Mouse (Mus musculus) liver, embryonic 12.5 days (tissue): ENCODE data around the gene Zfp13. TPM values are rescaled to one million over a fixed set of nuclear protein-coding genes. Genes with fewer than 3 reads are reported as not detected.
"Not testable (repeated sequence)": the region's sequence is repeated elsewhere in the genome, so short reads cannot be mapped to it uniquely, and the experiment has no call there.

Experiments used
- ATAC-seq: fragments of 200-750 bp; cut with Nextera tagmentation; 2 replicates; pipeline ENCODE4 v1.8.0; 2017; ENCODE audit warnings: moderate number of reproducible peaks, mild to moderate bottlenecking, moderate library complexity
- H3K27ac ChIP-seq: fragments of 300-500 bp; sonication (generic); 2 replicates; pipeline ENCODE4 v1.5.1; 2016; ENCODE audit warnings: mild to moderate bottlenecking
- H3K27me3 ChIP-seq: fragments of 300-500 bp; sonication (generic); replicated peaks from 2 replicates; pipeline ENCODE4 v1.6.1; 2016; ENCODE audit warnings: mild to moderate bottlenecking, moderate library complexity
- H3K36me3 ChIP-seq: fragments of 300-500 bp; sonication (generic); 2 replicates; pipeline ENCODE4 v1.6.1; 2016; ENCODE audit warnings: mild to moderate bottlenecking, moderate library complexity
- H3K4me1 ChIP-seq: fragments of 300-500 bp; sonication (generic); 2 replicates; pipeline ENCODE4 v1.6.1; 2016
- H3K4me2 ChIP-seq: fragments of 300-500 bp; sonication (generic); 2 replicates; pipeline ENCODE4 v1.6.1; 2016; ENCODE audit warnings: mild to moderate bottlenecking, moderate library complexity
- H3K4me3 ChIP-seq: fragments of 300-500 bp; sonication (generic); 2 replicates; pipeline ENCODE4 v1.5.1; 2016; ENCODE audit warnings: mild to moderate bottlenecking, moderate library complexity
- H3K9ac ChIP-seq: fragments of 300-500 bp; sonication (generic); 2 replicates; pipeline ENCODE4 v1.6.1; 2016; ENCODE audit warnings: mild to moderate bottlenecking, moderate library complexity
- H3K9me3 ChIP-seq: fragments of 300-500 bp; sonication (generic); replicated peaks from 2 replicates; pipeline ENCODE4 v1.6.1; 2016; ENCODE audit warnings: mild to moderate bottlenecking, moderate library complexity
- WGBS: fragments of 180-500 bp; shearing (Covaris S2); methylation state at CpG from one replicate; pipeline ENCODE4 v1.1.7; 2016; ENCODE audit not compliant: insufficient replicate concordance; 5-methylcytosine and 5-hydroxymethylcytosine counted together
- polyA plus RNA-seq: library from polyadenylated mRNA; unstranded; fragments of >200 nt; fragmentation: Nextera tagmentation; extraction: Ambion mirVana; gene quantifications from 2 replicates; pipeline ENCODE4 v1.2.1, GENCODE M21; 2016

Gene Zfp13
- polyA plus RNA-seq, 1 experiment from 2014 or later: 2.9 TPM

DNA sequence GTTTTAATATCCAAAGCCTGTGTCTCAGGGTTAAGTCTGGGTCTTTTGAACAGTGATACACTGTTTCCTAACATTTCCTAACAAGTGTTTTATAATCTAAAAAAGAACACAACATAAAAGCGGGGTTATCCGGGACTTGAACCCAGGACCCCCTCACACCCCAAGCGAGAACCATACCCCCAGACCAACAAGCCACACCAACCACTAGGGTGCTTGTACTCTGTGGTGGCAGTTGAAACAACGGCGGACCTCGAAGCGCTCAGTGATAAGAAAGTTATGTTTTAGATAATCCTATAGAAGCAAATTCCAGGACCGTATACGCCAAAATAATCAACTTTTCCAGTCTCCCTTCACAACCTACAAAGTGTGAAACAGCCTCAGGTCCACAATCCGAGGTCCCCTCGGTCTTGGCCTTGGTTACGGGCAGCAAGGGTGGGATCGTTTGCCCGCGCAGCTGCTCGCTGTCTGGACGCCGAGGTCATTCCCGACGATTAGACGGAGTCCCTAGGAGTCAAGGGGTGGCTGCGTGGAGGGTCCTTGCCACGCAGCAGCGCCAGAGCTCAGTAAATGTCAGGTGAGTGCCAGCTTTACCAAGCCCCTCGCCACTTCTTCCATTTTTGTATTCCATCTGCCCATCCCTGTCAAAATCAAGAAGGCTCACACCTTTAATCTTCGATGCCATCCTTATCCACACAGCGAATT, 61.6 kb downstream of the Zfp13 start:
- H3K27ac ChIP-seq: no peak overlapping the region
- peaks cover 10% of the 10 kb centered on the region; the same call in 1 of the 2 replicates for H3K27me3 ChIP-seq
- H3K4me3 ChIP-seq: peak overlapping the region; percentile 59
- H3K4me1 ChIP-seq: peaks cover 61% of the 10 kb centered on the region
- 4% methylated on average over 27 of the region's 27 CpGs for WGBS
- H3K9me3 ChIP-seq: no peaks in the 10 kb centered on the region
- no peak for ATAC-seq
- peak overlapping the region; percentile 93 for H3K4me2 ChIP-seq
- peak overlapping the region; percentile 65 for H3K9ac ChIP-seq
- H3K36me3 ChIP-seq: no peaks in the 10 kb centered on the region

- Histone ChIP-seq H3K4me3 (peak overlapping the region; percentile 42), H3K4me1 (peaks cover 38% of the 10 kb centered on the region), H3K4me2 (peak overlapping the region; percentile 63), H3K9ac (0 out of 2 replicates have a peak overlapping the region, but pooled peaks have one; percentile 46)
- H3K9me3 ChIP-seq, H3K36me3 ChIP-seq, H3K27ac ChIP-seq, H3K27me3 ChIP-seq: not testable (repeated sequence)
- peak; percentile 81 for ATAC-seq
- WGBS: under 1% methylated on average over 18 of the region's 29 CpGs
These were observed 64.1 kb downstream of the Zfp13 start for GRCm38 (mm10) chr17:23535046-23535788.

GRCm38 (mm10) chr17:23533591-23534490, 65.4 kb downstream of the Zfp13 start:
- H3K9me3 ChIP-seq, H3K27ac ChIP-seq, H3K27me3 ChIP-seq, H3K36me3 ChIP-seq: not testable (repeated sequence)
- Histone ChIP-seq H3K9ac (peak overlapping the region; percentile 46; the same call in 1 of the 2 replicates), H3K4me3 (peak overlapping the region; percentile 42), H3K4me1 (peaks cover 32% of the 10 kb centered on the region), H3K4me2 (peak overlapping the region; percentile 63)
- peak; percentile 75 for ATAC-seq
- WGBS: 7% methylated on average over 11 of the region's 23 CpGs

GRCm38 (mm10) chr17:23531408-23531807, 67.9 kb downstream of the Zfp13 start:
- H3K4me2 ChIP-seq, H3K36me3 ChIP-seq, H3K27me3 ChIP-seq, H3K9me3 ChIP-seq, ATAC-seq, H3K9ac ChIP-seq, H3K4me3 ChIP-seq, H3K27ac ChIP-seq: not testable (repeated sequence)
- WGBS: 8% methylated on average over 1 of the region's 1 CpGs
- H3K4me1 ChIP-seq: peaks cover 13% of the 10 kb centered on the region

Other genes with a start within 250 kb of the Zfp13 start
- not detected in 2 replicates for gene Vmn2r116, start 214.9 kb downstream of the Zfp13 start, polyA plus RNA-seq
- not detected in 2 replicates for gene Vmn2r117, start 119.8 kb downstream of the Zfp13 start, polyA plus RNA-seq
- 8.3 and 9.1 TPM in 2 replicates for gene Zfp213, start 35.2 kb downstream of the Zfp13 start, polyA plus RNA-seq
- gene Zscan10, start 1.4 kb upstream of the Zfp13 start, polyA plus RNA-seq: not detected in 2 replicates
- gene Mmp25, start 45.8 kb upstream of the Zfp13 start, polyA plus RNA-seq: 0.20 and 0.28 TPM in 2 replicates
- gene Bicdl2, start 61.0 kb upstream of the Zfp13 start, polyA plus RNA-seq: not detected in 2 replicates
- 23.6 and 25.5 TPM in 2 replicates for gene Hcfc1r1, start 74.1 kb upstream of the Zfp13 start, polyA plus RNA-seq
- 31.4 and 36.1 TPM in 2 replicates for gene Thoc6, start 74.4 kb upstream of the Zfp13 start, polyA plus RNA-seq
- 7.1 and 7.8 TPM in 2 replicates for gene Tnfrsf12a, start 78.0 kb upstream of the Zfp13 start, polyA plus RNA-seq
- gene Cldn6, start 79.8 kb upstream of the Zfp13 start, polyA plus RNA-seq: 0.78 and 2.3 TPM in 2 replicates
- gene Cldn9, start 84.5 kb upstream of the Zfp13 start, polyA plus RNA-seq: 0.08 and 0.11 TPM in 2 replicates
- gene 1520401A03Rik, start 123.3 kb upstream of the Zfp13 start, polyA plus RNA-seq: 0.05 and 0.10 TPM in 2 replicates
- gene Pkmyt1, start 126.8 kb upstream of the Zfp13 start, polyA plus RNA-seq: 41.1 and 42.1 TPM in 2 replicates
- 7.4 and 8.4 TPM in 2 replicates for gene Paqr4, start 141.4 kb upstream of the Zfp13 start, polyA plus RNA-seq
- gene Kremen2, start 146.3 kb upstream of the Zfp13 start, polyA plus RNA-seq: 0.17 and 0.55 TPM in 2 replicates
- gene Flywch1, start 172.1 kb upstream of the Zfp13 start, polyA plus RNA-seq: 22.4 and 22.6 TPM in 2 replicates
- gene Flywch2, start 186.6 kb upstream of the Zfp13 start, polyA plus RNA-seq: 2.9 and 3.6 TPM in 2 replicates
- gene Srrm2, start 191.0 kb upstream of the Zfp13 start, polyA plus RNA-seq: 334 and 339 TPM in 2 replicates
- 588 and 602 TPM in 2 replicates for gene Elob, start 229.6 kb upstream of the Zfp13 start, polyA plus RNA-seq
- not detected in 2 replicates for gene Prss33, start 236.6 kb upstream of the Zfp13 start, polyA plus RNA-seq
- not detected in 2 replicates for gene Prss32, start 244.4 kb upstream of the Zfp13 start, polyA plus RNA-seq
- gene Prss41, start 244.7 kb upstream of the Zfp13 start, polyA plus RNA-seq: 0.32 and 0.45 TPM in 2 replicates